Mouse (Mus musculus): ENCODE measurements around the gene Myo1c.
A peak's percentile ranks its signal among the peaks of the same experiment; 100 is the strongest.

Myo1c gene

GRCm38 (mm10) chr11:75650311-75650710 lies at the start of gene Myo1c:
Gene Myo1c, plus strand, starts transcription at chr11:75650504.
- no peak for DNase-seq

DNA sequence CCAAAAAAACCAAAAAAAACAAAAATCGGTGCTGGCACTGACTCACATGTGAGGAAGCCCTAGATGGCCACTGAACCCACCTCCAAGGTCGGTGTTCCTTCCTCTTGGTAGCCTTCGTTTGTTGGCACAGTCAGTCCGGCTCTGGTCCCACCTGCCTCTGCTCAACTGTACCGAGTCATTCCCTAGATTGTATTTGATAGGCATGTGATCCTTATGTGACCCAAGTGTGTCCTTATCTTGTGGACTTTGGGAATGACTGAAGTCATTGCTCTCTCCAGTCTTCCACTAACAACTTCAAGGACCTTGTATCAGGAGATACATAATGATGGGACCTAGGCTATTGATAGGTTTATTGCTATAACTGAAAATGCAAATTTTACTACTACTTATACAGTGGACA lies 45.5 kb upstream of the Myo1c start:
- no peak for DNase-seq

DNA sequence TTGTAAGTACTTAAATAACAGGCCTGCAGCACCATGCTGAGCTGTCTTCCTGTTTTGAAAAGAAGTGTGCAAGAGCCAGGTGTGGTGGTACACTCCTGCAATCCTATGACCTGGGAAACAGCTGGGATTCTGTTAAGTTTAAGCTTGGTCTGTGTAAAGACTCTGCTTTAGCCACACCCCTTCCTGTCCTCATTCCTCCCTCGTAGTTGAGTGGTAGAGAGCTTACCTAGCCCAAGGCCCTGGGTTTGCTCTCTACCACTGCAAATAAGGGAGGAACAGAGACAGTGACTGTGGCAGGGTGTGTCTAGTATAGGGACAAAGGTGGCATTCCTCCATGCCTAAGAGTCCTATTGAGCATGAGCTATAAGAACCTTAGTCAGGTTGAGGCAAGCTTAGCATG lies 45.0 kb upstream of the Myo1c start:
- DNase-seq, result no peak

- no peak for DNase-seq
Measured at GRCm38 (mm10) chr11:75608776-75609175, 41.5 kb upstream of the Myo1c start.

- DNase-seq, result no peak
Measured at GRCm38 (mm10) chr11:75610021-75610420, 40.3 kb upstream of the Myo1c start.

- no peak for DNase-seq
Measured at GRCm38 (mm10) chr11:75614769-75615168, 35.5 kb upstream of the Myo1c start.

DNA sequence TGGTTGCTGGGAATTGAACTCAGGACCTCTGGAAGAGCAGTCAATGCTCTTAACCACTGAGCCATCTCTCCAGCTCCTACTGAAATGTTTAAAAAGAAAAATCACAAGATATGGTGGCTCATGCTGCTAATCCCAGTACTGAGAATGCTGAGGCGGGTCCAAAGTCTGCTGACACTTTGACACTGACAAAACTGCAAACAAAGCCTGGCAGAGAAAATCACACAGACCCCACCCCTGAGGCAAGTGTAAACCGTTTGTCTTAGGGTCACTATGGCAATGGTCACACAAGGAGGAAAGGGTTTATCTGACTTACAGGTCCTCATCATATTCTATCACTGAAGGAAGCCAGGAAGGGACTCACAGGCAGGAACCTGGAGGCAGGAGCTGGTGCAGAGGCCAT lies 34.7 kb upstream of the Myo1c start:
- DNase-seq, result no peak

DNA sequence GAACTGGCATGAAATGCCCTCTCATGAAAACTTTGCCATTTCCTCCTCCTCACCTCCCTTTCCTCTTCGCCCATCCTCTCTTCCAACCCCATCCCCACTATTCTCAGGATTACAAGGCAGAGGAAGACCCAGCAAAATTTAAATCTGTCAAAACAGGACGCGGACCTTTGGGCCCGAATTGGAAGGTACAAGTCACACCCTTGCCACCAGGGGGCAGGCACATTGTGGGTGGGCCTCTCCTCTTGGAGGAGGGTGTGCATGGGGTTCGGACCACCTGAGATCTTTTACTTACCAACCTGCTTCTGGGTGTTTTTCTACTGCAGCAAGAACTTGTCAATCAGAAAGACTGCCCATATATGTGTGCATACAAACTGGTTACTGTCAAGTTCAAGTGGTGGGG lies 31.2 kb upstream of the Myo1c start:
- peak; percentile 60 for DNase-seq

- DNase-seq, result no peak
Measured at GRCm38 (mm10) chr11:75620136-75620780, 30.0 kb upstream of the Myo1c start.

- no peak for DNase-seq
Measured at GRCm38 (mm10) chr11:75621426-75621825, 28.9 kb upstream of the Myo1c start.

DNA sequence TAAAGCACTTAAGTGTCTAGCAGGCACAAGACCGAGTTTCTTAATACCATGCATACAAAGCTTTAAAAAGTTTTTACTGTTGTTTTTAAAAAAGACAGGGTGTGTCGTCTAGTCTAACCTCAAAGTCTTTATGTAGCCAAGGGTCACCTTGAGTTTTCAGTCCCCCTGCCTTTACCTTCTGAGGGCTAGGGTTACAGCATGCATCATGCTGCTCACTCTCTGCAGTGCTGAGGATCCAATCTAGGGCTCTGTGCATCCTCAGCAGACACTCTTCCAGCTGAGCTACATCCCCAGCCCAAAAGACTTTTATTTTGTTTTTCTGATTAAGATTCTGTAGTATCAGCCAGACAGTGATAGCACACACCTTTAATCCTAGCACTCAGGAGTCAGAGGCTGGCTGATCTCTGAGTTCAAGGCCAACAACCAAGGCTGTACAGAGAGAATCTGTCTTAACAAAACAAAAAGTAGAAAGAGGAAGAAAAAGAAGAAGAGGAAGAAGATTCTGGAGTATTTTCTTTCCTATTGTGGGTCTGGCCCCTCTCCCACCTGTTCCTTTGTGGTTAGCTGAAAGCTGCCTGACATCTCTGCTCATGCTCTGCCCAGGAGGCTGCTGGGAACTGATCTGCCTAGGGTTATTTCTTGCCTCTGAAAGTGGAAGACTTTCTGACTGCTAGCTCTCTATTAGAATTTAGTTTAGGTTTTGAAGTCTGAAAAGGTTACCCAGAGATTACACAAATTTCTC lies 27.5 kb upstream of the Myo1c start:
- peak; percentile 55 for DNase-seq

- DNase-seq, result no peak
Measured at GRCm38 (mm10) chr11:75624102-75624554, 26.2 kb upstream of the Myo1c start.

- no peak for DNase-seq
Measured at GRCm38 (mm10) chr11:75625820-75626219, 24.5 kb upstream of the Myo1c start.

GRCm38 (mm10) chr11:75630098-75630497 lies 20.2 kb upstream of the Myo1c start:
- no peak for DNase-seq

DNA sequence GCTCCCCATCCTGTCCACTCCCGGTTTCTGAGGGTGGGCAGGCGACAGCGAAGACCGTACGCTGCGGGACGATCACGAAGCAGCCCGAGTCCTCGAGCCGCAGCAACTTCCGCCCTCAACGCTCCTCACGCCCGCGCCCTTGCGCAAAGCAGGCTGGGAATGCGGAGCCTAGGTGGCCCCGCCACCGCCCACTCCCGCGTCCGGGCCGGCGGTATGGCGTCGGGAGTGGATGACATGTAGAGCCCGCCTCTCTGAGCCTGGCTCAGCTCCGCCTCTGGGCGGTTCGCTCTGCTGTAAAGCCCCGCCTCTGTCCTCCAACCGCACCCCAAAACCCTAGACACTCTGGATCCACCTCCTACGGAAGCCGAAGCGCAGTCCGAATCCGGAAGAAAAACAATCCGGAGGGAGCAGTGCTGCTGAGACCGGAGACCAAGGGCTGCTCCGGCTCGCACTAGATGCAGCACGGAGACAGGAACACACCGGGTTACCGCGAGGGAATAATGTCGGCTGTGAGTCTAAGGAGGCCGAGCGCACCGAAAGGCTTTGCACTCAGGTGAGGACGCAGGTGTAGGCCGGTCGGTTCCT lies 19.6 kb upstream of the Myo1c start, which contains the start of gene Inpp5k:
Inpp5k (plus strand) TSS at position 344 of the 585 bp plus-strand sequence.
- peak; percentile 97 for DNase-seq

DNA sequence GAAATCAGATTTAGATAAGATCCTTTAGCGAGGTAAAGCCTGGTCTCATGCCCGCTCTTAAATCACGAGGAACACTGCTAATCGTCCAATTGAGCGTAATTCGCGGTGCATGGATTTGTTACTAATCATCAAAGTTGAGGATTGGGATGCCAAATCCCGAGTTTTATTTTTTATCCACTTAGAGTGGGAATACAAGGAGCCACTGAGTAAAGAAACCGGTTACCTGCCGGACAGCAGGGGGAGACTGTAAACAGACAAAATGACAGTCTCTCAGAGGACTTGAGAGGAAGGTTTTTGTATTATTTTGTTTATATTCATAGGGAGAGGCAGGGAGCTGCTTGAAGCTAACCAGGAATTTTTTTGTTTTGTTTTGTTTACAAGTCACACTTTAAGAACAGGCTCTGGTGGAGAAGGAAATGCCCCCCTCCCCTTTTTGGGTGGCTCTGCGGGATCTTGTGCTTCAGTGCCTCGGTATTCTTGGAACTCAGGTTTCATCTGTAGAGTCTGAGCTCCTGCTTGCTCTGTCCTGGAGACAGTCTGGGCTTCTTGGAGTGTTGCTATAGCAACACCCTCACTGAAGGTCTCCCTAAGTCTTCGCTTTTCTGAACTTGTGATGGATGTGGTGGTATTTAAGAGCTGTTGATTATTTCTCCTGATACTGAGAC lies 18.6 kb upstream of the Myo1c start:
- peak; percentile 54 for DNase-seq

DNA sequence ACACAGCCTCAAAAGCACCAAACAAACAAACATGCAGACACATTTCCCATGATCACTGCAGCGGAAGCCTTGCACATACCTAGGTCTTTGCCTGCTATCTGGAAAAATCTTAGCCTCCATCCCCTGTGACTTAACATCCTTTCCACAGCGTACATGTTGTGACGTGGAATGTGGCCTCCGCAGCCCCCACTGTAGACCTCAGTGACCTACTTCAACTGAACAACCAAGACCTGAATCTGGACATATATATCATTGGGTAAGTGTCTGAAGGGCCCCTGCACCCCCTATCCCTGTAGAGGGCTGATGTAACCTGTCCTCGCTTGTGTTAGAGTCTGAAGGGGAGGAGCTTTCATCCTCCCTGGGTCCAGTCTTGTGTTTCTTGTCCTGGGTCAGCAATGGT lies 17.4 kb upstream of the Myo1c start:
- DNase-seq, result no peak

GRCm38 (mm10) chr11:75634801-75635200 lies 15.5 kb upstream of the Myo1c start:
- DNase-seq, result no peak

DNA sequence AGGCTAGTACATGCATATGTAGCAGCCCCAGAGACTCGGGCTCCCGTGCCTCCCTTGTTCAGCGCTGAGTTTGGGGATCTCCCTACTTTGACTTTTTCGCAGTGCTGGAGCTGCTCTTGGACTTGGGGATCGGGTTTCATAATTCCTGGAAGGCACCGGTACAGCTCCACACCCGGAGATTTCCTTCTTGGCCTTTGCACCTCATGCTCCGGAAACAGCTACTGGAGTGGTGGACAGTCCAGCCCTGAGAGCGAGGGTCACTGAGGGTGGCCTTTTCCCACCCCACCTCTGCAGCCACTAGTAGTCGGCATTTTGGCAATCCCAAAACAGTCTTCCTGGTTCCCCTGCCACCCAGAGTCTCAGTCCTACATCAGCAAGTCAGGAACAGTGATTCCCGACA lies 15.0 kb upstream of the Myo1c start:
- no peak for DNase-seq

DNA sequence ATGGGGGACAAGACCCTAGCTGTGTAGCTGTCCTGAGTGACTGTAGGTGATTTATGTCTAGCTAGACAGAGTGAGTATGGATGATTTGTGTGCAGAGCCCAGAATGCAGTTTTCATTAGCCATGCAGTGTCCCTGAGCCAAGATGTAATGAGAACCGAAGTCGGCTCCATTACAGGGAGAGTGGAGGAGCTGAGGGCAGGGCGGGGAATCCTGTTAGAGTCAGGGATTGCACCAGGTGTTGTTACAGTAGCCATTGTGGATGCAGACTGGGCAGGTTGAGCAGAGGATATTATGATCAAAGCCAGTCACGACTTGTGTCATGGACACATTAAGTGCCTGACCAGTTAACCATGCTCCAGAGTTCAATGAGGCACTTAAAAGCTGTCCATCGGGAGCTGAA lies 7.0 kb upstream of the Myo1c start:
- DNase-seq, result no peak

DNA sequence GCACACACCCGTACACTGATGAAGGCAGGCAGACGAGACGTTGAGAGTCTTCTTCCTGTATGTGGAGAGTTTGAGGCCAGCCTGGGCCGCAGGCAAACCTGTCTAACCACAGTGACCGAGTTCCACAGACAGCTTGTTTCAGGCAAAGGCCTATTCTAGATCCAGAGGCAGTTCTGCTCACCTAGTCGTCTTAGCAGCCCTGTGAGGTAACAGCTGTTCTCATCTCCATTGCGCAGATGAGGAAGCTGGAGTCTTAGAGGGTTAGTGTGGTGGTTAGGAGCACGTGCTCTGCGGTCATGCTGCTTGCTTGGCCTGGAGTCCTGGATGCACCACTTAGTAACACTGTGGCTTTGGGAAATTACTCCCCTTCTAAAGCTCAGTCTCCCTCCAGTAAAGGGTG lies 5.6 kb upstream of the Myo1c start:
- DNase-seq, result peak; percentile 52

DNA sequence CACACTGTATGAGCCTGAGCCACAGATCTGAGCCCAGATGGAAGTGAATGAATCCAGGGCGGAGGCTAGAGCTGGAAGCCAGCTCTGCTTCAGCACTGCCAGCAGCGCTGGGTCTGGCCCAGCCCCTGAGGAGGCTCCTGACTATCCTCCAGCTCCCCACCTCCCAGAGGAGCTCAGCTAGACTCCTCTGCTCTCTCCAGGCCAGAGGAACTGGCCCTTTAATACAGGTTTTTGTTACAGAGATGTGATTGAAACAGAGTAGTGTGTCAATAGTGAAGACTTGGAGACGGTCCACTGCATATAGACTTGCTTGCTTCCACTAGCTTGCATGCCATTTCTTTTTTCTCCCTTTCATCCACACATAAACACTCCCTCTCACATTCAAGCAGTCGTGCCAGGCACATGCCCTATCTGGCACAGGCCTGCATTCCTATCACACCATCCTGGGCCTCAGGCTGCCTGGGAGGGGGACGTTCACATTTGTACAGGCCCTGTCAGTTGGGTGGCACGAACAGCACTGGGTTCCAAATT lies 2.6 kb upstream of the Myo1c start:
- no peak for DNase-seq

GRCm38 (mm10) chr11:75649155-75649561 lies 1.1 kb upstream of the Myo1c start:
- DNase-seq, result no peak

All from thymus, postnatal 25 days (tissue).